Mouse (Mus musculus) neural tube, embryonic 13.5 days (tissue): ENCODE data around the gene Swap70. TPM values are rescaled to one million over a fixed set of nuclear protein-coding genes. Genes with fewer than 3 reads are reported as not detected.

Source experiments
- ATAC-seq: fragments of 200-750 bp; cut with Nextera tagmentation; 2 replicates; pipeline ENCODE4 v1.8.0; 2017; ENCODE audit warnings: low read depth, mild to moderate bottlenecking, moderate TSS enrichment, moderate library complexity
- H3K27ac ChIP-seq: fragments of 300-500 bp; sonication (generic); replicated peaks from 2 replicates; pipeline ENCODE4 v1.5.1; 2015; ENCODE audit warnings: moderate library complexity, mild to moderate bottlenecking, inconsistent platforms
- H3K27me3 ChIP-seq: fragments of 300-500 bp; sonication (generic); 2 replicates; pipeline ENCODE4 v1.6.1; 2015; ENCODE audit warnings: mild to moderate bottlenecking, inconsistent platforms
- H3K36me3 ChIP-seq: fragments of 300-500 bp; sonication (generic); 2 replicates; pipeline ENCODE4 v1.6.1; 2015; ENCODE audit warnings: mild to moderate bottlenecking, inconsistent platforms
- H3K4me1 ChIP-seq: fragments of 300-500 bp; sonication (generic); replicated peaks from 2 replicates; pipeline ENCODE4 v1.6.1; 2015; ENCODE audit warnings: inconsistent platforms
- H3K4me2 ChIP-seq: fragments of 300-500 bp; sonication (generic); 2 replicates; pipeline ENCODE4 v1.6.1; 2015; ENCODE audit warnings: inconsistent platforms, mild to moderate bottlenecking, moderate library complexity
- H3K4me3 ChIP-seq: fragments of 300-500 bp; sonication (generic); 2 replicates; pipeline ENCODE4 v1.5.1; 2015; ENCODE audit warnings: mild to moderate bottlenecking, inconsistent platforms
- H3K9ac ChIP-seq: fragments of 300-500 bp; sonication (generic); 2 replicates; pipeline ENCODE4 v1.6.1; 2015; ENCODE audit warnings: moderate library complexity, mild to moderate bottlenecking, inconsistent platforms
- H3K9me3 ChIP-seq: fragments of 300-500 bp; sonication (generic); 2 replicates; pipeline ENCODE4 v1.6.1; 2016; ENCODE audit warnings: inconsistent platforms
- WGBS: fragments of 180-500 bp; shearing (Covaris S2); methylation state at CpG from one replicate; pipeline ENCODE4 v1.1.7; 2015; 5-methylcytosine and 5-hydroxymethylcytosine counted together
- polyA plus RNA-seq: library from polyadenylated mRNA; unstranded; fragments of >200 nt; fragmentation: Nextera tagmentation; extraction: Ambion mirVana; gene quantifications from 2 replicates; pipeline ENCODE4 v1.2.1, GENCODE M21; 2015

Swap70 gene
- polyA plus RNA-seq, 1 experiment from 2014 or later = 10.4 TPM

GRCm38 (mm10) chr7:110282797-110283196 is 61.3 kb downstream of the Swap70 start:
- no peaks in the 10 kb centered on the region for H3K27me3 ChIP-seq
- no peak overlapping the region for H3K9ac ChIP-seq
- H3K4me3 ChIP-seq = no peak overlapping the region
- no peak overlapping the region for H3K27ac ChIP-seq
- 84% methylated on average over 11 of the region's 11 CpGs for WGBS
- no peak overlapping the region for H3K4me2 ChIP-seq
- peaks cover 19% of the 10 kb centered on the region for H3K36me3 ChIP-seq
- no peak for ATAC-seq
- 0 out of 2 replicates have a peak, but pooled peaks cover 8% of the 10 kb centered on the region for H3K4me1 ChIP-seq
- H3K9me3 ChIP-seq = no peaks in the 10 kb centered on the region

- Histone ChIP-seq H3K9ac (no peak overlapping the region), H3K27ac (no peak overlapping the region), H3K4me2 (no peak overlapping the region), H3K4me3 (no peak overlapping the region), H3K9me3 (no peaks in the 10 kb centered on the region), H3K27me3 (no peaks in the 10 kb centered on the region), H3K4me1 (0 out of 2 replicates have a peak, but pooled peaks cover 10% of the 10 kb centered on the region), H3K36me3 (peaks cover 19% of the 10 kb centered on the region)
- no peak for ATAC-seq
- WGBS = 94% methylated on average over 6 of the region's 6 CpGs
Measured at GRCm38 (mm10) chr7:110283484-110284275, 62.2 kb downstream of the Swap70 start.

DNA sequence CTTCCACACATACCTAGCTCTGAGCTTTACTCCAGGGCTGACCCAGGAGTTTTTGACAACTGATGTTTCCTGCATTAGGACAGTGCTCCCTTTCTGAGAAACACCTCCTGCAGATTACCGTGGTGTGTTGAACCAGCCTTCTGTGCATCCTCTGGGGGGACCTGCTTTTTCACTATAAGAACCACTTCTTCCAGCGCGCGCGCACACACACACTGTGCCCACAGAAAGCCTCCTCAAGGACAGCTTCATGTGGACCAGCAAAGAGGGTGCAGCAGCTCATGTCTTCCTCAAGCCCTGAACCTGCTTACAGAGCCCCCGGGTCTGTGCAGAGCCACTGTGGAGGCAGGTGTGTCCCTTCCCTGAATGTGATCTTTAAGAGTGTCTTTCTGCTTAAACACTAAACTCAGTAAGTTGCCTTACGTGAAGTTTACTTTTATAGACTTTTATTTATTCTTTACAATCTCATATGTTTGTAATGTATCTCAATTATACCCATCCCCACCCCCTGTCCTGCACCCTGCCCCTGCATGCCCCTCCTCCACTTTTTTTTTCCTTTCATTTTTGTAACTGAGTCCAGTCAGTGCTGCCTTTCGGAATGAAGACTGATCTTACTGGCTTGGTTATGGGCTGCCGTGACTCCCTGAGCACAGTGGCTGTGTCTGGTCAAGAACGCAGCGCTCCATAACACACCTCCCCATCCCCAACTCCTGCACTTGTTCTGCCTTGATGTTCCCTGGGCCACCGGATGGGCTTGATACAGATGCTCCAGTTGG is 63.8 kb downstream of the Swap70 start:
- no peak overlapping the region for H3K4me2 ChIP-seq
- no peaks in the 10 kb centered on the region for H3K9me3 ChIP-seq
- no peak overlapping the region for H3K9ac ChIP-seq
- no peak overlapping the region for H3K4me3 ChIP-seq
- peaks cover 10% of the 10 kb centered on the region for H3K36me3 ChIP-seq
- WGBS = 93% methylated on average over 12 of the region's 12 CpGs
- H3K27ac ChIP-seq = no peak overlapping the region
- H3K4me1 ChIP-seq = 0 out of 2 replicates have a peak, but pooled peaks cover 12% of the 10 kb centered on the region
- no peak for ATAC-seq
- no peaks in the 10 kb centered on the region for H3K27me3 ChIP-seq

- Histone ChIP-seq H3K4me2 (no peak overlapping the region), H3K4me1 (0 out of 2 replicates have a peak, but pooled peaks cover 12% of the 10 kb centered on the region), H3K9ac (0 out of 2 replicates have a peak overlapping the region, but pooled peaks have one; percentile 17), H3K36me3 (peaks cover 7% of the 10 kb centered on the region), H3K9me3 (no peaks in the 10 kb centered on the region), H3K27ac (no peak overlapping the region), H3K4me3 (no peak overlapping the region), H3K27me3 (no peaks in the 10 kb centered on the region)
- no peak for ATAC-seq
- 84% methylated on average over 3 of the region's 3 CpGs for WGBS
Measured at GRCm38 (mm10) chr7:110285849-110286151, 64.3 kb downstream of the Swap70 start.

GRCm38 (mm10) chr7:110286198-110286732 is 64.8 kb downstream of the Swap70 start:
- Histone ChIP-seq H3K36me3 (peaks cover 2% of the 10 kb centered on the region), H3K9ac (0 out of 2 replicates have a peak overlapping the region, but pooled peaks have one; percentile 17), H3K27ac (no peak overlapping the region), H3K9me3 (no peaks in the 10 kb centered on the region), H3K4me2 (no peak overlapping the region), H3K27me3 (no peaks in the 10 kb centered on the region), H3K4me1 (0 out of 2 replicates have a peak, but pooled peaks cover 12% of the 10 kb centered on the region), H3K4me3 (no peak overlapping the region)
- no peak for ATAC-seq
- WGBS = 73% methylated on average over 8 of the region's 8 CpGs

GRCm38 (mm10) chr7:110286838-110287475 is 65.4 kb downstream of the Swap70 start:
- Histone ChIP-seq H3K36me3 (no peaks in the 10 kb centered on the region), H3K4me3 (no peak overlapping the region), H3K9ac (0 out of 2 replicates have a peak overlapping the region, but pooled peaks have one; percentile 8), H3K4me2 (no peak overlapping the region), H3K4me1 (0 out of 2 replicates have a peak, but pooled peaks cover 12% of the 10 kb centered on the region), H3K27ac (no peak overlapping the region), H3K9me3 (no peaks in the 10 kb centered on the region), H3K27me3 (no peaks in the 10 kb centered on the region)
- ATAC-seq = peak; percentile 83
- WGBS = 11% methylated on average over 12 of the region's 12 CpGs

GRCm38 (mm10) chr7:110287476-110288071 is 66.1 kb downstream of the Swap70 start:
- H3K36me3 ChIP-seq = no peaks in the 10 kb centered on the region
- no peak for ATAC-seq
- 0 out of 2 replicates have a peak, but pooled peaks cover 12% of the 10 kb centered on the region for H3K4me1 ChIP-seq
- H3K4me2 ChIP-seq = no peak overlapping the region
- 70% methylated on average over 8 of the region's 8 CpGs for WGBS
- H3K27me3 ChIP-seq = no peaks in the 10 kb centered on the region
- peaks cover 4% of the 10 kb centered on the region; the same call in 1 of the 2 replicates for H3K9me3 ChIP-seq
- no peak overlapping the region for H3K4me3 ChIP-seq
- H3K9ac ChIP-seq = 0 out of 2 replicates have a peak overlapping the region, but pooled peaks have one; percentile 8
- H3K27ac ChIP-seq = no peak overlapping the region

- 93% methylated on average over 4 of the region's 4 CpGs for WGBS
Measured at GRCm38 (mm10) chr7:110288191-110288604, 66.7 kb downstream of the Swap70 start.

GRCm38 (mm10) chr7:110288731-110289191 is 67.2 kb downstream of the Swap70 start:
- no peak for ATAC-seq
- no peak overlapping the region for H3K4me3 ChIP-seq
- WGBS = 76% methylated on average over 6 of the region's 6 CpGs
- H3K27ac ChIP-seq = no peak overlapping the region
- no peak overlapping the region for H3K4me2 ChIP-seq
- no peaks in the 10 kb centered on the region for H3K27me3 ChIP-seq
- H3K9ac ChIP-seq = no peak overlapping the region
- H3K36me3 ChIP-seq = no peaks in the 10 kb centered on the region
- H3K9me3 ChIP-seq = peaks cover 4% of the 10 kb centered on the region; the same call in 1 of the 2 replicates
- H3K4me1 ChIP-seq = 0 out of 2 replicates have a peak, but pooled peaks cover 12% of the 10 kb centered on the region

More at GRCm38 (mm10) chr7:110288191-110288604, 66.7 kb downstream of the Swap70 start:
- peaks cover 4% of the 10 kb centered on the region; the same call in 1 of the 2 replicates for H3K9me3 ChIP-seq
- no peak overlapping the region for H3K9ac ChIP-seq
- no peak overlapping the region for H3K4me3 ChIP-seq
- no peak for ATAC-seq
- no peak overlapping the region for H3K4me2 ChIP-seq
- H3K4me1 ChIP-seq = 0 out of 2 replicates have a peak, but pooled peaks cover 12% of the 10 kb centered on the region
- no peaks in the 10 kb centered on the region for H3K27me3 ChIP-seq
- H3K27ac ChIP-seq = no peak overlapping the region
- no peaks in the 10 kb centered on the region for H3K36me3 ChIP-seq

GRCm38 (mm10) chr7:110289647-110290046 is 68.1 kb downstream of the Swap70 start:
- Histone ChIP-seq H3K27ac (no peak overlapping the region), H3K4me3 (no peak overlapping the region), H3K4me1 (0 out of 2 replicates have a peak, but pooled peaks cover 12% of the 10 kb centered on the region), H3K36me3 (no peaks in the 10 kb centered on the region), H3K4me2 (no peak overlapping the region), H3K9ac (no peak overlapping the region), H3K9me3 (peaks cover 4% of the 10 kb centered on the region; the same call in 1 of the 2 replicates), H3K27me3 (no peaks in the 10 kb centered on the region)
- WGBS = 73% methylated on average over 4 of the region's 4 CpGs
- no peak for ATAC-seq
